Mouse (Mus musculus): ENCODE data around the gene Aplf. TPM values are rescaled to one million over a fixed set of nuclear protein-coding genes. Genes with fewer than 3 reads are reported as not detected.

The Aplf gene
- polyA plus RNA-seq, 1 experiment from 2014 or later: 10.4 TPM

GRCm38 (mm10) chr6:87589718-87590393, 82.1 kb downstream of the Aplf start:
- H3K27ac ChIP-seq (ENCODE audit: poor library complexity, severe bottlenecking): peak overlapping the region; percentile 44; the same call in 1 of the 2 replicates
- peaks cover 15% of the 10 kb centered on the region for H3K4me1 ChIP-seq (replicated peaks)
- H3K4me2 ChIP-seq: peak overlapping the region; percentile 84
- WGBS: 12% methylated on average over 12 of the region's 12 CpGs
- H3K9ac ChIP-seq: peak overlapping the region; percentile 68
- no peaks in the 10 kb centered on the region for H3K9me3 ChIP-seq (replicated peaks)
- ATAC-seq (ENCODE audit: insufficient number of reproducible peaks, low FRiP score): peak; percentile 88
- H3K4me3 ChIP-seq: peak overlapping the region; percentile 54
- peaks cover 37% of the 10 kb centered on the region for H3K27me3 ChIP-seq (replicated peaks)
- H3K36me3 ChIP-seq: no peaks in the 10 kb centered on the region

GRCm38 (mm10) chr6:87583991-87584390, 88.0 kb downstream of the Aplf start:
- Histone ChIP-seq H3K4me3 (no peak overlapping the region), H3K27ac (ENCODE audit: poor library complexity, severe bottlenecking) (peak overlapping the region; percentile 52), H3K9me3 (replicated peaks) (no peaks in the 10 kb centered on the region), H3K36me3 (no peaks in the 10 kb centered on the region), H3K4me2 (peak overlapping the region; percentile 23), H3K9ac (no peak overlapping the region), H3K27me3 (replicated peaks) (peaks cover 41% of the 10 kb centered on the region), H3K4me1 (replicated peaks) (peaks cover 26% of the 10 kb centered on the region)
- WGBS: 79% methylated on average over 7 of the region's 7 CpGs
- no peak for ATAC-seq (ENCODE audit: insufficient number of reproducible peaks, low FRiP score)

- peaks cover 33% of the 10 kb centered on the region for H3K27me3 ChIP-seq (replicated peaks)
- no peaks in the 10 kb centered on the region for H3K36me3 ChIP-seq
- peak; percentile 94 for ATAC-seq (ENCODE audit: insufficient number of reproducible peaks, low FRiP score)
- peaks cover 26% of the 10 kb centered on the region for H3K4me1 ChIP-seq (replicated peaks)
- H3K9ac ChIP-seq: no peak overlapping the region
- H3K9me3 ChIP-seq (replicated peaks): no peaks in the 10 kb centered on the region
- no peak overlapping the region for H3K4me3 ChIP-seq
- peak overlapping the region; percentile 78 for H3K27ac ChIP-seq (ENCODE audit: poor library complexity, severe bottlenecking)
- H3K4me2 ChIP-seq: peak overlapping the region; percentile 23
- 70% methylated on average over 1 of the region's 1 CpGs for WGBS
These were observed 88.8 kb downstream of the Aplf start for GRCm38 (mm10) chr6:87583183-87583611.

- Histone ChIP-seq H3K4me2 (peak overlapping the region; percentile 17), H3K4me3 (no peak overlapping the region), H3K9ac (no peak overlapping the region), H3K27me3 (replicated peaks) (peaks cover 26% of the 10 kb centered on the region; the same call in 1 of the 2 replicates), H3K27ac (ENCODE audit: poor library complexity, severe bottlenecking) (peak overlapping the region; percentile 78), H3K9me3 (replicated peaks) (no peaks in the 10 kb centered on the region), H3K36me3 (no peaks in the 10 kb centered on the region), H3K4me1 (replicated peaks) (peaks cover 26% of the 10 kb centered on the region)
- ATAC-seq (ENCODE audit: insufficient number of reproducible peaks, low FRiP score): no peak
- WGBS: 26% methylated on average over 6 of the region's 6 CpGs
These were observed 89.5 kb downstream of the Aplf start for GRCm38 (mm10) chr6:87582456-87582855.

- Histone ChIP-seq H3K4me3 (no peak overlapping the region), H3K4me1 (replicated peaks) (peaks cover 31% of the 10 kb centered on the region), H3K4me2 (no peak overlapping the region; the same call in 1 of the 2 replicates), H3K27ac (ENCODE audit: poor library complexity, severe bottlenecking) (no peak overlapping the region), H3K9me3 (replicated peaks) (no peaks in the 10 kb centered on the region), H3K9ac (no peak overlapping the region), H3K36me3 (no peaks in the 10 kb centered on the region), H3K27me3 (replicated peaks) (peaks cover 17% of the 10 kb centered on the region; the same call in 1 of the 2 replicates)
- ATAC-seq (ENCODE audit: insufficient number of reproducible peaks, low FRiP score): no peak
- WGBS: 79% methylated on average over 18 of the region's 18 CpGs
These were observed 90.4 kb downstream of the Aplf start for GRCm38 (mm10) chr6:87581581-87581980.

GRCm38 (mm10) chr6:87581071-87581470, 90.9 kb downstream of the Aplf start:
- Histone ChIP-seq H3K27me3 (replicated peaks) (peaks cover 15% of the 10 kb centered on the region; the same call in 1 of the 2 replicates), H3K4me2 (no peak overlapping the region; the same call in 1 of the 2 replicates), H3K9me3 (replicated peaks) (no peaks in the 10 kb centered on the region), H3K36me3 (no peaks in the 10 kb centered on the region), H3K4me3 (no peak overlapping the region), H3K9ac (no peak overlapping the region), H3K4me1 (replicated peaks) (peaks cover 36% of the 10 kb centered on the region), H3K27ac (ENCODE audit: poor library complexity, severe bottlenecking) (no peak overlapping the region)
- WGBS: 79% methylated on average over 15 of the region's 15 CpGs
- ATAC-seq (ENCODE audit: insufficient number of reproducible peaks, low FRiP score): no peak

Other genes with a start within 250 kb of the Aplf start
- 6.7 and 7.3 TPM in 2 replicates for gene Bmp10, start 243.2 kb downstream of the Aplf start, polyA plus RNA-seq (2016; fragmentation: Nextera tagmentation; extraction: Ambion mirVana)
- 2.1 and 2.5 TPM in 2 replicates for gene Arhgap25, start 138.9 kb downstream of the Aplf start, polyA plus RNA-seq (2016; fragmentation: Nextera tagmentation; extraction: Ambion mirVana)
- gene Prokr1, start 81.5 kb downstream of the Aplf start, polyA plus RNA-seq (2016; fragmentation: Nextera tagmentation; extraction: Ambion mirVana): 4.3 and 4.8 TPM in 2 replicates
- gene Efcc1, start 58.7 kb upstream of the Aplf start, polyA plus RNA-seq (2016; fragmentation: Nextera tagmentation; extraction: Ambion mirVana): 0.46 and 0.73 TPM in 2 replicates
- gene Gp9, start 105.9 kb upstream of the Aplf start, polyA plus RNA-seq (2016; fragmentation: Nextera tagmentation; extraction: Ambion mirVana): 6.2 and 8.2 TPM in 2 replicates
- 8.1 and 8.5 TPM in 2 replicates for gene Rab43, start 140.0 kb upstream of the Aplf start, polyA plus RNA-seq (2016; fragmentation: Nextera tagmentation; extraction: Ambion mirVana)
- gene Gm45140, start 163.6 kb upstream of the Aplf start, polyA plus RNA-seq (2016; fragmentation: Nextera tagmentation; extraction: Ambion mirVana): 1.9 and 4.8 TPM in 2 replicates
- 29.1 and 32.7 TPM in 2 replicates for gene Isy1, start 166.6 kb upstream of the Aplf start, polyA plus RNA-seq (2016; fragmentation: Nextera tagmentation; extraction: Ambion mirVana)
- gene Cnbp, start 178.9 kb upstream of the Aplf start, polyA plus RNA-seq (2016; fragmentation: Nextera tagmentation; extraction: Ambion mirVana): 767 and 777 TPM in 2 replicates
- 144 and 145 TPM in 2 replicates for gene Copg1, start 215.6 kb upstream of the Aplf start, polyA plus RNA-seq (2016; fragmentation: Nextera tagmentation; extraction: Ambion mirVana)
- 25.4 and 27.8 TPM in 2 replicates for gene Hmces, start 241.7 kb upstream of the Aplf start, polyA plus RNA-seq (2016; fragmentation: Nextera tagmentation; extraction: Ambion mirVana)

All from heart, embryonic 12.5 days (tissue).